Mouse (Mus musculus) granulocyte monocyte progenitor cell, adult 5-6 weeks (primary cell): Measurements from ENCODE around the gene Ilf3. TPM values are rescaled to one million over a fixed set of nuclear protein-coding genes. Genes with fewer than 3 reads are reported as not detected.

Experiments
- total RNA-seq, 2 experiments: library from RNA; stranded (forward) in 1 of 2; stranded (reverse) in 1 of 2; fragments of 200-712, 200-1000 nt in 1 of 2; fragments of >200 nt in 1 of 2; fragmentation: Nextera tagmentation in 1 of 2; gene quantifications; 2 replicates each; pipeline ENCODE4 v1.2.3; 2014 to 2017

The Ilf3 gene
- total RNA-seq, 2 experiments from 2014 or later: 82.0 to 104 TPM

Other genes with a start within 250 kb of the Ilf3 start
- 27.1 and 28.6 TPM in 2 replicates for gene Tyk2, start 236.6 kb upstream of the Ilf3 start, total RNA-seq (2014; fragmentation: Nextera tagmentation)
- 19.0 and 19.8 TPM in 2 replicates for gene Tyk2, start 236.6 kb upstream of the Ilf3 start, total RNA-seq (2017)
- 120 and 157 TPM in 2 replicates for gene Cdc37, start 217.9 kb upstream of the Ilf3 start, total RNA-seq (2014; fragmentation: Nextera tagmentation)
- 285 and 306 TPM in 2 replicates for gene Cdc37, start 217.9 kb upstream of the Ilf3 start, total RNA-seq (2017)
- gene Pde4a, start 202.2 kb upstream of the Ilf3 start, total RNA-seq (2014; fragmentation: Nextera tagmentation): 19.9 and 25.7 TPM in 2 replicates
- 3.8 and 4.1 TPM in 2 replicates for gene Pde4a, start 202.2 kb upstream of the Ilf3 start, total RNA-seq (2017)
- 28.8 TPM in 2 replicates for gene Keap1, start 128.5 kb upstream of the Ilf3 start, total RNA-seq (2014; fragmentation: Nextera tagmentation)
- 31.9 and 33.5 TPM in 2 replicates for gene Keap1, start 128.5 kb upstream of the Ilf3 start, total RNA-seq (2017)
- gene S1pr5, start 119.4 kb upstream of the Ilf3 start, total RNA-seq (2014; fragmentation: Nextera tagmentation): not detected in 2 replicates
- 0.21 and 0.56 TPM in 2 replicates for gene S1pr5, start 119.4 kb upstream of the Ilf3 start, total RNA-seq (2017)
- gene Atg4d, start 102.6 kb upstream of the Ilf3 start, total RNA-seq (2014; fragmentation: Nextera tagmentation): 6.4 and 8.9 TPM in 2 replicates
- gene Atg4d, start 102.6 kb upstream of the Ilf3 start, total RNA-seq (2017): 5.5 and 5.9 TPM in 2 replicates
- gene Kri1, start 79.9 kb upstream of the Ilf3 start, total RNA-seq (2014; fragmentation: Nextera tagmentation): 50.9 and 56.3 TPM in 2 replicates
- gene Kri1, start 79.9 kb upstream of the Ilf3 start, total RNA-seq (2017): 59.5 and 86.0 TPM in 2 replicates
- 11.0 and 12.9 TPM in 2 replicates for gene Cdkn2d, start 76.5 kb upstream of the Ilf3 start, total RNA-seq (2014; fragmentation: Nextera tagmentation)
- 15.4 and 16.7 TPM in 2 replicates for gene Cdkn2d, start 76.5 kb upstream of the Ilf3 start, total RNA-seq (2017)
- gene Ap1m2, start 55.5 kb upstream of the Ilf3 start, total RNA-seq (2014; fragmentation: Nextera tagmentation): 2.5 and 5.4 TPM in 2 replicates
- 0.10 and 0.43 TPM in 2 replicates for gene Ap1m2, start 55.5 kb upstream of the Ilf3 start, total RNA-seq (2017)
- 117 and 134 TPM in 2 replicates for gene Slc44a2, start 47.2 kb upstream of the Ilf3 start, total RNA-seq (2014; fragmentation: Nextera tagmentation)
- gene Slc44a2, start 47.2 kb upstream of the Ilf3 start, total RNA-seq (2017): 83.5 and 89.1 TPM in 2 replicates
- gene Qtrt1, start 44.0 kb downstream of the Ilf3 start, total RNA-seq (2014; fragmentation: Nextera tagmentation): 40.4 and 45.7 TPM in 2 replicates
- gene Qtrt1, start 44.0 kb downstream of the Ilf3 start, total RNA-seq (2017): 21.2 and 34.9 TPM in 2 replicates
- gene Dnm2, start 57.0 kb downstream of the Ilf3 start, total RNA-seq (2014; fragmentation: Nextera tagmentation): 76.9 and 91.2 TPM in 2 replicates
- gene Dnm2, start 57.0 kb downstream of the Ilf3 start, total RNA-seq (2017): 87.7 and 113 TPM in 2 replicates
- 8.4 and 13.9 TPM in 2 replicates for gene Tmed1, start 142.4 kb downstream of the Ilf3 start, total RNA-seq (2014; fragmentation: Nextera tagmentation)
- 17.4 and 23.6 TPM in 2 replicates for gene Tmed1, start 142.4 kb downstream of the Ilf3 start, total RNA-seq (2017)
- 17.1 and 27.3 TPM in 2 replicates for gene AB124611, start 158.3 kb downstream of the Ilf3 start, total RNA-seq (2014; fragmentation: Nextera tagmentation)
- 20.5 and 24.1 TPM in 2 replicates for gene AB124611, start 158.3 kb downstream of the Ilf3 start, total RNA-seq (2017)
- 65.9 and 81.6 TPM in 2 replicates for gene Carm1, start 179.0 kb downstream of the Ilf3 start, total RNA-seq (2014; fragmentation: Nextera tagmentation)
- 17.0 and 27.3 TPM in 2 replicates for gene Carm1, start 179.0 kb downstream of the Ilf3 start, total RNA-seq (2017)
- 37.5 and 39.9 TPM in 2 replicates for gene Timm29, start 224.9 kb downstream of the Ilf3 start, total RNA-seq (2014; fragmentation: Nextera tagmentation)
- gene Timm29, start 224.9 kb downstream of the Ilf3 start, total RNA-seq (2017): 51.6 and 59.1 TPM in 2 replicates
- gene Yipf2, start 225.0 kb downstream of the Ilf3 start, total RNA-seq (2014; fragmentation: Nextera tagmentation): 16.2 and 19.9 TPM in 2 replicates
- 12.2 and 18.2 TPM in 2 replicates for gene Yipf2, start 225.0 kb downstream of the Ilf3 start, total RNA-seq (2017)
- 60.6 and 67.8 TPM in 2 replicates for gene Smarca4, start 248.3 kb downstream of the Ilf3 start, total RNA-seq (2014; fragmentation: Nextera tagmentation)
- 58.6 and 60.7 TPM in 2 replicates for gene Smarca4, start 248.3 kb downstream of the Ilf3 start, total RNA-seq (2017)